ENCODE assay signal across 20 mouse cellular contexts in the genomic region with DNA sequence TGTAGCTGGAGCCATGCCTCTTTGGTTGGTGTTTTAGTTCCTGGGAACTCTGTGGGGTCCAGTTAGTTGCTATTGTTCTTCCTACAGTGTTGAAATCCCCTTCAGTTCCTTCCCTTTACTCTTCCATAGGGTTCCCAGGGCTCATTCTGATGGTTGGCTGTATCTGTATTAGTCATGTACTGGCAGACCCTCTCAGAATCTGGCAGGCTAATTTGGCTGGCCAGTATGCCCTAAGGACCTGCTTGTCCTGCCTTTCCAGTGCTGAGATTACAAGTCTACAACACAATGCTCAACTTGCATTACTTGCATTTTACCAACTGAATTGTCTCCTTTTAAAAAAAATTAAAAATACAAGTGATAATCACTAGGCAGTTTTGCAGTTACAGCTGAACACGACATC.
DNase-seq lines count a peak whose midpoint lies in the region; ATAC-seq and TF ChIP-seq lines count a peak whose summit lies in the region.
"Had no signal": no experiment of that assay in that cellular context is flagged by ENCODE, and none has a peak within 500 bp of the region (broad histone marks: within the 10 kb centered on the region; RNA-seq: fewer than 3 reads in every experiment).

No protein-coding gene starts in this region.

- peak; percentile 93 for DNase-seq in heart, adult 11 months
- DNase-seq in gastrocnemius, adult 2 months = peak; percentile 55
- peak; percentile 51 for DNase-seq in gastrocnemius, postnatal 14 days
- DNase-seq in heart, postnatal 14 days = peak; percentile 31 to 52
- DNase-seq in spleen, postnatal 4 days (ENCODE audit: low spot score in 2 of 2) = no peak
- no peak for DNase-seq in thymus, postnatal 4 days
- DNase-seq: adrenal gland, adult 2 months; cerebellum, postnatal 36 days; thymus, adult 18-20 months had no signal

- no peaks in the 10 kb centered on the region for H3K4me1 ChIP-seq in heart, embryonic 11.5 days (ENCODE audit: control insufficient read depth, insufficient read depth, low read length)
- no peaks in the 10 kb centered on the region for H3K4me1 ChIP-seq in liver, embryonic 12.5 days
- H3K4me1 ChIP-seq: forebrain, embryonic 12.5 days; limb, embryonic 15.5 days; midbrain, embryonic 13.5 days; neural tube, embryonic 13.5 days; stomach, embryonic 15.5 days had no signal

- no peak for TF ChIP-seq CTCF in gastrocnemius, adult 2 months (IDR thresholded peaks at IDR 0.05)

- no peak overlapping the region for H3K4me2 ChIP-seq in heart, embryonic 11.5 days
- no peak overlapping the region for H3K4me2 ChIP-seq in liver, embryonic 12.5 days
- H3K4me2 ChIP-seq: forebrain, embryonic 12.5 days; limb, embryonic 15.5 days; midbrain, embryonic 13.5 days; neural tube, embryonic 13.5 days; stomach, embryonic 15.5 days had no signal

- no peaks in the 10 kb centered on the region for H3K27me3 ChIP-seq in heart, embryonic 11.5 days (ENCODE audit: control insufficient read depth, insufficient read depth, low read length)
- H3K27me3 ChIP-seq in liver, embryonic 12.5 days (replicated peaks) = no peaks in the 10 kb centered on the region
- H3K27me3 ChIP-seq: forebrain, embryonic 12.5 days; limb, embryonic 15.5 days; midbrain, embryonic 13.5 days; neural tube, embryonic 13.5 days; stomach, embryonic 15.5 days had no signal

- intact Hi-C loops in gastrocnemius, adult 2 months (cut with DNase I) = no loop called here
- intact Hi-C loops in gastrocnemius, postnatal 14 days (cut with DNase I; ENCODE audit: low total_unique reads) = no loop called here
- intact Hi-C loops in heart, postnatal 14 days (cut with DNase I) = no loop called here

- H3K9ac ChIP-seq in heart, embryonic 11.5 days (ENCODE audit: low read depth, low read length) = no peak overlapping the region
- no peak overlapping the region for H3K9ac ChIP-seq in liver, embryonic 12.5 days
- H3K9ac ChIP-seq: forebrain, embryonic 12.5 days; limb, embryonic 15.5 days; midbrain, embryonic 13.5 days; neural tube, embryonic 13.5 days; stomach, embryonic 15.5 days had no signal

- no peak overlapping the region for H3K27ac ChIP-seq in heart, embryonic 11.5 days (ENCODE audit: low read depth, low read length)
- H3K27ac ChIP-seq in gastrocnemius, adult 2 months = no peak overlapping the region
- H3K27ac ChIP-seq in liver, embryonic 12.5 days = no peak overlapping the region
- H3K27ac ChIP-seq: forebrain, embryonic 12.5 days; kidney, postnatal 0 days; limb, embryonic 15.5 days; midbrain, embryonic 13.5 days; neural tube, embryonic 13.5 days; stomach, embryonic 15.5 days had no signal

- no peak for ATAC-seq in heart, embryonic 11.5 days (replicated peaks; ENCODE audit: insufficient number of reproducible peaks, low FRiP score, low TSS enrichment)
- no peak for ATAC-seq in liver, embryonic 12.5 days
- ATAC-seq: hindbrain, embryonic 16.5 days; intestine, postnatal 0 days; lung, postnatal 0 days; midbrain, embryonic 13.5 days had no signal

- WGBS in heart, embryonic 11.5 days (ENCODE audit: insufficient replicate concordance) = 83% methylated on average over 1 of the region's 1 CpGs
- WGBS in liver, embryonic 12.5 days (ENCODE audit: insufficient replicate concordance) = 60% methylated on average over 1 of the region's 1 CpGs

- H3K4me3 ChIP-seq in heart, embryonic 11.5 days (ENCODE audit: low read depth, low read length) = no peak overlapping the region
- no peak overlapping the region for H3K4me3 ChIP-seq in gastrocnemius, adult 2 months
- no peak overlapping the region for H3K4me3 ChIP-seq in liver, embryonic 12.5 days
- H3K4me3 ChIP-seq: forebrain, embryonic 12.5 days; limb, embryonic 15.5 days; midbrain, embryonic 13.5 days; neural tube, embryonic 13.5 days; stomach, embryonic 15.5 days had no signal

- H3K9me3 ChIP-seq in heart, embryonic 11.5 days (replicated peaks; ENCODE audit: control insufficient read depth, low read length) = no peaks in the 10 kb centered on the region
- no peaks in the 10 kb centered on the region for H3K9me3 ChIP-seq in liver, embryonic 12.5 days (replicated peaks)
- H3K9me3 ChIP-seq: forebrain, embryonic 12.5 days; limb, embryonic 15.5 days; midbrain, embryonic 13.5 days; neural tube, embryonic 13.5 days; stomach, embryonic 15.5 days had no signal

- H3K36me3 ChIP-seq in heart, embryonic 11.5 days (ENCODE audit: control insufficient read depth, insufficient read depth, low read length) = no peaks in the 10 kb centered on the region
- no peaks in the 10 kb centered on the region for H3K36me3 ChIP-seq in liver, embryonic 12.5 days
- H3K36me3 ChIP-seq: forebrain, embryonic 12.5 days; limb, embryonic 15.5 days; stomach, embryonic 15.5 days had no signal

Comparison
In these comparisons a context has a peak if more than half of its experiments do, and no peak if none do; other contexts are left out.
1. DNase-seq: peak in heart, adult 11 months (single experiment), gastrocnemius, adult 2 months (single experiment), gastrocnemius, postnatal 14 days (single experiment) and heart, postnatal 14 days (2 of 2); none in spleen, postnatal 4 days (0 of 2) and thymus, postnatal 4 days (single experiment).